Mouse (Mus musculus) embryo, embryonic 10.5 days (tissue): ENCODE results near the gene Cdh3.
A peak's percentile ranks its signal among the peaks of the same experiment; 100 is the strongest.

Experiments used
- DNase-seq: peaks from one replicate; pipeline ENCODE4 v3.0.0-alpha.2; 2015; ENCODE audit warnings: low spot score

Cdh3 gene

DNA sequence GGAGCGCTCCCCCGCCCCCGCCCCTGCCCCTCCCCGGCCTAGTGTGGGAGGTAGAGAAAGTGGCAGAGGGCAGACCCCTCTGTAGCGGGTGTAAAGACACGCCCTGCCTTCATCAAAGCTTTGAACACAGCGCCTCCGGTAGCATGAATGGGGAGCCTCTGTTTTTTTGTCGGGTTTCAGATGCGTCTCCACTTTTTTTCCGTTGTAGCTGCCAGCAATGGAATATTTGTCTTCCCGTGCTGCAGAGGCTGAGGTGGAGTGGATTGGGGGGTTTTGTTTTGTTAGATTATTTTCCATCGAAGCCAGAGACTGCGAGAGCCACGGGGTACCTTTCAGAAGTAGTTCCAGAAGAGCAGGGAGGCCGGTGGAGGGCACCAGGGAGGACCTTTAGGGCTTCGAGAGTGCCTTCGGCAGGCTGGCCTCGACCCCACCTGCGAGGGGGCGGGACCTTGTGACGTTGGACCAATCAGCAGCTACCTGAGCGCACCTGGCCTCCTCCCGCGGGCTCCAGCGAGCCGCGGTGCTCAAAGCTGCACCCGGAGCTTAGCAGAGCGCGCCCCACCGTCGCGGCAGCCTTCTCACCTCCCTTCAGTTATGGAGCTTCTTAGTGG, at the start of gene Cdh3:
TSS of gene Cdh3 (plus strand) at position 527 of the 611 bp plus-strand sequence.
- peak; percentile 63 for DNase-seq

DNA sequence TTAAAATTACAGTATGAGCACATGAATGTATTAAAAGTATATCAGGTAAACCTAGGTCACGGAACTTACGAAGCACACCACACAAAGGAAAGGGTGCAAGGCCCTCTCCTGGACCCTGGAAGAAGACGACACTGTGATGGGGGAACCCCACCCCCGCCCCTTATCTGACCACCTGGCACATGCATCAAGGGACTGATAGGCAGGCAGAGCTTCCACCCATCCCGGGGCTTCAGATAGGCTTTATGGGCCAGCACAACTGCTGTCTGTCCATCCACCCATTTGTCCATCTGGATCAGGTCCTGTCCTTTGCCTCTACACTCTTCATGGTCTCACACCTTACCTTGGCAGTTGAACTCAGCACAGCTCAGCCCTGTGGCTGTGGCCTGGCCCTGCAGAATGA, 48.6 kb upstream of the Cdh3 start:
- no peak for DNase-seq

DNA sequence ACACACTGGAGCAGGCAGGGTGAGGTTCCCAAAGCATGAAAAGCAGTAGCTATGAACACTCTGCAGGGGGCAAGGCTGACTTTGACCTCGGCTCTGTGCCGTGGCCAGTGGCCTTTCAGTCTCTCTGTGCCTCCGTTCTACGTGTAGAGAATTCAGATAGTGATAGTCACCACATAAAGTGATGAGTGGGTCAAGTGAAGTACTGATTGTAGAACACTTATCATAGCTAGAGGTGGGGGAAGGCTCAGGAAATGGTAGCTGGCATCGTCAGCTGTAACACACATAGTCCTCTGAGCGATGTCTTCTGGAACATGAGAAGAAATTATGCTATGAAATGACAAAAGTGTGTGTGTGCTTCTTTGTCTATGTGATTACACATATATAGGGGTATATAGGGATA, 46.9 kb upstream of the Cdh3 start:
- no peak for DNase-seq

- DNase-seq: peak; percentile 48
Measured at GRCm38 (mm10) chr8:106469485-106469884, 41.2 kb upstream of the Cdh3 start.

- no peak for DNase-seq
Measured at GRCm38 (mm10) chr8:106474001-106474400, 36.7 kb upstream of the Cdh3 start.

DNA sequence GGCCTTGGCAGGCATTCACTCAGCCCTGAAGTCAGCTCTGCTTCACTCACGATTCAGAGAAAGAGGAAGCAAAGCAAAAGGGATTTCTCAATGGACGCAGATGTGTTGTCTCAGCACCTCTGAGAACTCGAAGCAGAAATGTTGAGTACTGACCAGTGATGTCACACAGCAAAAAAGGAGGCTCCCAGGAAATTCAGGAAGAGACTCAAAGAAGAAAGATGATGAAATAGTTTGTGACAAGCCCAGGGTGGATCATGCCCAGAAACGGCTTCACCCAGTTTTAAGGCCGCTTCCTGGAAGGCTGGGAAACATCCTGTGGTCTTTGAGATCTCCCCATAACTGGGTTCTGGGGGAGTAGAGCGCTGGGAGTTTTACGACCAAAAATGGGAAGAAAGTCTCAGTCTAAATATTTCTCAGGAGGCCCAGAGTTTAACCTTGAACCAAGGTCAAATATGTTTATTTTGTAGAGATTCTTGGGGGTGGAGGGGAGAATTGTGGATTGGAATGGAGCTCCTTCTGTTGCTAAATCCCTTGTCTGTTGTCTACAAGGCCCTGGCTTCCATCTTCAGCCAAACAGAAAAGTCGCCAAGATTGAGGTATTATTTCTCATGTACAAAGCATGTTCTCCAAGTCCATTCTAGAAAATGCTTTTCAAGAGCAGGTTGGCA, 10.5 kb upstream of the Cdh3 start, which contains the start of gene 6030452D12Rik:
TSS of gene 6030452D12Rik (plus strand) at position 505 of the 668 bp plus-strand sequence.
- no peak for DNase-seq

- DNase-seq: no peak
Measured at GRCm38 (mm10) chr8:106504241-106504640, 6.5 kb upstream of the Cdh3 start.

- no peak for DNase-seq
Measured at GRCm38 (mm10) chr8:106505328-106505965, 5.2 kb upstream of the Cdh3 start.

DNA sequence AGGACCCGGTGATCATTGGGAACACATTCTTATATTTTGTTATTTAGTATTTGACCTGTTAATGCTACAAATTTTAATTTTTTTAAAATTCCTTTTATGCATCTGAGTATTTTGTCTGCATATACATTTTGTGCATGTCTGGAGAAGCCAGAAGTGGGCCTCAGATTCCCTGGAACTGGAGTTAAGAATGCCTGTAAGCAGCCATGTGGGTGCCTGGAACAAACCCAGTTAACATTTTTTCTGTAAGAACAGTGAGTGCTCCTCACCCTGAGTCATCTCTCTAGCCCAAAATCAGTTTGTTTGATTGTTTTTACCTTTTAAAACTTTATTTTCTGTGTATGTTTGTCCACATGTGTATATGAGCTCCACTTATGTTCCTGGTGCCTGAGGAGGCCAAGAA, 4.6 kb upstream of the Cdh3 start:
- DNase-seq: no peak

GRCm38 (mm10) chr8:106507761-106508331, 2.8 kb upstream of the Cdh3 start:
- DNase-seq: peak; percentile 80

DNA sequence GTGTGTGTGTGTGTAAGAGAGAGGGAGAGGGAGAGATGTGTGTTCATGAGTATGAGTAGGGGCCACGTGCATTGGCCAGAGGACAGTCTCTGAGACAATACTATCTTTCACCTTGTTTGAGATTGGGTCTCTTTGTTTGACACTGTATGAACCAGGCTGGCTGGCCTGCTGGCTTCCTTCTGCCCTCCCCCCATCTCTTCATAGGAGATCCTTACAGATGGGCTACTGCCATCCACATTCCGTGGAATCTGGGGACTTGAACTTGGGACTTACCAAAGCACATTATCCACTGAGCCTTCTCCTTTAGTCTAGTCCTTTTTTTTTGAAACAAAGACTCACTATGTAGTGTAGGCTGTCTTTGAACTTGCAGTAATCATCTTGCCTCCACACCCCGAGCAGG, 2.2 kb upstream of the Cdh3 start:
- no peak for DNase-seq

DNA sequence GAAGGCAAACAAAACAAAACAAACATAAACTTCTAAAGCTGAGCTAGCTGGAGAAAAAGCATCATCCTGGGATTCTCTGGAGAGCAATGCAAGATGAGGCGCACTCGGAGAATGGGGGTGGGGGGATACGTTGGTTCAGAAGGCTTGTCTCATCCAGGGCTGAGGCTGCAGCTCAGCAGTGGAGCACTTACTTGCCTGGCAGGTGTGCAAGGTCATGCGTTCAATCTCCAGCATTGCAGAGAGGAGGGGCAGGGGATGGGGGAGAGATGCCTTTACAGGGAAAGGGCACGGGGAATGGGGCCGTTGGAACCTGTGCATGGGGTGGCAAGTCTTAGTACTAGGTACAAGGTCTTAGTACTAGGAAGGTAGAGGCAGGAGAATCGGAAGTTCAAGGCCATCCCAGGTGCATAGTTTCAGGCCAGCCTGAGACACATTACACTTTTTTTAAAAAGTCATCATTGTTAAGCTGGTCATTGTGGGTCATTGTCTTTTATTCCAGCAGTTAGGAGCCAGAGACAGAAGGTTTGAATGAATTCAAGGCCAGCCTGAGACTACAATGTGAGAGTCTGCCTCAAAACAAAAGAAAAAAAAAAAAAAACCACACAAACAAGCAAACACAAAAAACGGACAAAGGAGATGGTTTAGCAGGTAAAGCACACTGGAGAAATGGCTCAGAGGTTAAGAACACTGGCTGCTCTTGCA, 1.5 kb upstream of the Cdh3 start:
- no peak for DNase-seq

- DNase-seq: no peak
Measured at GRCm38 (mm10) chr8:106511065-106511501, 392 bp downstream of the Cdh3 start.

GRCm38 (mm10) chr8:106511531-106512041, 895 bp downstream of the Cdh3 start:
- peak; percentile 75 for DNase-seq

GRCm38 (mm10) chr8:106512475-106513150, 1.9 kb downstream of the Cdh3 start:
- no peak for DNase-seq

DNA sequence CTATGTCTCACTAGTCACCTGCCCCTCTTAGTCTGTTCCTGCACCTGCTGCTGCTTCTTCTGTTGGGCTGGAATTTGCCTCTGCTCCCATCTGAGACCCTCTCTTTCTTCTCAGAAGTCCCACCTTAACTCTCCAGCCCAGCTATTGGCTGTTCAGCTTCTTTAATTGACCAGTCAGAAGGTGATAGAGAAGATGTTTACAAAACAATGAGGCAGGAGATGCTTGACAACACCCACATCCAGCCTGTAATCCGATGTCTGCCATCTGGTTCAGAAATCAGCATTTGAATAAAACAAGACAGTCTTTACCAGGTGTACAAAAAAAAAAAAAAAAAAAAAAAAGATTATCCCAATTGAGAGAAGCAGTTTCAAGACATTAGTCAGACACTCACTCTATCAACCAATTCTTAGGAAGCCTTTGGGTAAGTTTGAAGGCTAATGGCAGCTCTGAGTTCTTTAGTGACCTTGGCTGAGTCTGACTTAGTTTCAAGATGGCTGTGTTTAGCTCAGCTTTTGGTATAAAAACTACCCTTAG, 5.3 kb downstream of the Cdh3 start:
- DNase-seq: no peak

GRCm38 (mm10) chr8:106516581-106516980, 5.9 kb downstream of the Cdh3 start:
- no peak for DNase-seq

DNA sequence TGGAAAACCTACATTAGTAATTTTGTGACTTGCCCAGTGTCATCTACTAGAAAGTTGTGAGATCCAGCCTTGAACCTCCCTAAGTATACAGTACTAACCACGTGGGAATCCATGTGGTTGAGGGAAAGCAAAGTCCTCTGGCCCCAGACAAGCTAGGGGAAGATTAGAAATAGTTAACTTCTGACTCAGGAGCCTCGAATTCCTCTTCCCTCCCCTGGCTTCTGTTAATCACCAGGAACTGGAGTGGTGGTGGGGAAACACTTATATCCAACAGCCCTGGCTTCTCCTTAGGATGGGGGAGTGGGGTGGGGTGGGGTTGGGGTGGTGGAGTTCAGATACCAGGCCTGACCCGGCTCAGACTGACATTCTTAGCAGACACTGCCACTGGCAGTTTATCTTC, 8.1 kb downstream of the Cdh3 start:
- DNase-seq: no peak

GRCm38 (mm10) chr8:106520578-106520977, 9.9 kb downstream of the Cdh3 start:
- no peak for DNase-seq

DNA sequence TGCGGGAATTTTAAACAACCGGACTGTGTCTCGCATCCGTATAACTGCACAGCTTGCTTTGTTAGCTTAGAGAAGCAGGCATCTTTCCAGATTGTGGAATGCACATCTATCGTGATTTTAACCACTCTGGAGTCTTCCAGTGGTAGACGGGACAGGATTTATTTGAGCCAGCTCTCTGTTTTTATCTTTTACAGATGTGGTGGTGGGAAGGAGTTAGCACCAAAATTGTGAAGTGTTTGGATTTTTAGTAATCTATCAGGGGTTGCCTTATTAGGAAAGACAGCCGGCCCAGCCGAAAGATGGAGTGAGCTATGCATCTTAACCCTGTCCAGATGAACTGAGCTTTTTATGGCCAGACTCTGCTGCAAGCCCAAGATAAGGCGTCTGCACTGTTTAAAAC, 11.2 kb downstream of the Cdh3 start:
- DNase-seq: peak; percentile 54

- DNase-seq: no peak
Measured at GRCm38 (mm10) chr8:106526725-106527124, 16.0 kb downstream of the Cdh3 start.
